Mouse (Mus musculus): ENCODE measurements around the gene Dop1b.
A peak's percentile ranks its signal among the peaks of the same experiment; 100 is the strongest.
"Not testable (repeated sequence)": the region's sequence is repeated elsewhere in the genome, so short reads cannot be mapped to it uniquely, and the experiment has no call there.

Gene Dop1b

GRCm38 (mm10) chr16:93795391-93795790 is 83.7 kb downstream of the Dop1b start:
- no peak for DNase-seq (ENCODE audit: low spot score in 2 of 2)

- DNase-seq (ENCODE audit: low spot score in 2 of 2) = no peak
Observed at GRCm38 (mm10) chr16:93797021-93797840, 85.5 kb downstream of the Dop1b start.

- DNase-seq (ENCODE audit: low spot score in 2 of 2) = no peak
Observed at GRCm38 (mm10) chr16:93797841-93798492, 86.3 kb downstream of the Dop1b start.

- DNase-seq (ENCODE audit: low spot score in 2 of 2) = no peak
Observed at GRCm38 (mm10) chr16:93798623-93799022, 86.9 kb downstream of the Dop1b start.

- no peak for DNase-seq (ENCODE audit: low spot score in 2 of 2)
Observed at GRCm38 (mm10) chr16:93799071-93799470, 87.4 kb downstream of the Dop1b start.

- no peak for DNase-seq (ENCODE audit: low spot score in 2 of 2)
Observed at GRCm38 (mm10) chr16:93799936-93800335, 88.2 kb downstream of the Dop1b start.

- no peak for DNase-seq (ENCODE audit: low spot score in 2 of 2)
Observed at GRCm38 (mm10) chr16:93807167-93807566, 95.5 kb downstream of the Dop1b start.

GRCm38 (mm10) chr16:93807961-93808554 is 96.4 kb downstream of the Dop1b start:
- DNase-seq (ENCODE audit: low spot score in 2 of 2) = no peak

GRCm38 (mm10) chr16:93815856-93816736 is 104.4 kb downstream of the Dop1b start:
- peak; percentile 83 to 91 for DNase-seq (ENCODE audit: low spot score in 2 of 2)

GRCm38 (mm10) chr16:93816861-93817260 is 105.2 kb downstream of the Dop1b start:
- peak in 1 of 2 experiments; percentile 42 for DNase-seq (ENCODE audit: low spot score in 2 of 2)

GRCm38 (mm10) chr16:93817371-93817770 is 105.7 kb downstream of the Dop1b start:
- no peak for DNase-seq (ENCODE audit: low spot score in 2 of 2)

- DNase-seq (ENCODE audit: low spot score in 2 of 2) = peak in 1 of 2 experiments; percentile 33
Observed at GRCm38 (mm10) chr16:93818691-93819324, 107.1 kb downstream of the Dop1b start.

GRCm38 (mm10) chr16:93819325-93819696 is 107.6 kb downstream of the Dop1b start:
- no peak for DNase-seq (ENCODE audit: low spot score in 2 of 2)

- no peak for DNase-seq (ENCODE audit: low spot score in 2 of 2)
Observed at GRCm38 (mm10) chr16:93820040-93820439, 108.3 kb downstream of the Dop1b start.

- no peak for DNase-seq (ENCODE audit: low spot score in 2 of 2)
Observed at GRCm38 (mm10) chr16:93821706-93822105, 110.0 kb downstream of the Dop1b start.

- not testable (repeated sequence) for DNase-seq (ENCODE audit: low spot score in 2 of 2)
Observed at GRCm38 (mm10) chr16:93822433-93823225, 110.9 kb downstream of the Dop1b start.

- no peak for DNase-seq (ENCODE audit: low spot score in 2 of 2)
Observed at GRCm38 (mm10) chr16:93824799-93825198, 113.1 kb downstream of the Dop1b start.

- no peak for DNase-seq (ENCODE audit: low spot score in 2 of 2)
Observed at GRCm38 (mm10) chr16:93825463-93825862, 113.8 kb downstream of the Dop1b start.

- DNase-seq (ENCODE audit: low spot score in 2 of 2) = no peak
Observed at GRCm38 (mm10) chr16:93826054-93826453, 114.3 kb downstream of the Dop1b start.

- DNase-seq (ENCODE audit: low spot score in 2 of 2) = not testable (repeated sequence)
Observed at GRCm38 (mm10) chr16:93826478-93826877, 114.8 kb downstream of the Dop1b start.
